Mouse (Mus musculus) right cerebral cortex, postnatal 14 days (tissue): ENCODE measurements at regions not wholly inside any gene's neighbourhood (a gene's known extent, or its start where the extent isn't known, plus 50 kb on each side); places are given as distances from the start of the nearest gene placed in this dataset.
A peak's percentile ranks its signal among the peaks of the same experiment; 100 is the strongest.

ENCODE experiments used
- DNase-seq: peaks from one replicate; pipeline ENCODE4 v3.0.0; 2022

DNA sequence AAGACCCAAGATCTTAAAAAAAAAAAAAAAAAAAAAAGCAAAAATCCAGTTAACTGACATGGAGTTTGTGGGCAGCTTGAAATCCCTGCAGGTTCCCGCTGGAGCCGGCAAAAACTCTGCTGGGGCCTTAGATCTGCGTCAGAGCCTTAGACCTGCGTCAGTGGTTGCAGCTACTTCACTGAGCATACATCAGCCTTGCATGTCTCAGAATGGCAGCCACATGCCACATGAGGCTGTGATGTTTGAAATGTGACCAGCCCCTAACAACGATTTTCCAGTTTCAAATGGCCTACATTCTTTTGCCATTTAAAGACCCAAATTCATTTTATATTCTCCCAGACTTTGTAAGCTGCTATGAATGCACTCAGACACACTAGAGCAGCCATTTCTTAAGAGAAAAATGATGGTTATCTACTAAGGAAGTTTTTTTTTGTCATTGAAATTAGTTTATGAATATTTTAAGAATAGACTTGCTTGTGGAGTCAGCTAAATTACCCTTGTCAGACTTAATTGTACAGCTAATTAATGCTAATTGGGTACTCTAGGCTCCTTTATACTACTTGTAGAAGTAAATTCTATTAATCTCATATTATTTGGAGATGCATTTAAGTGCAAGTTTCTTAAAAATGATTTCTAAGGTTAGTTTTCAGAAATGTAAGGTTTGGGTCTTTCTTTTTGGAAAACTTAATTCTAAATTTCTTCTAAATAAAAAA lies 70.8 kb downstream of the Toporsl start:
- DNase-seq, result no peak

DNA sequence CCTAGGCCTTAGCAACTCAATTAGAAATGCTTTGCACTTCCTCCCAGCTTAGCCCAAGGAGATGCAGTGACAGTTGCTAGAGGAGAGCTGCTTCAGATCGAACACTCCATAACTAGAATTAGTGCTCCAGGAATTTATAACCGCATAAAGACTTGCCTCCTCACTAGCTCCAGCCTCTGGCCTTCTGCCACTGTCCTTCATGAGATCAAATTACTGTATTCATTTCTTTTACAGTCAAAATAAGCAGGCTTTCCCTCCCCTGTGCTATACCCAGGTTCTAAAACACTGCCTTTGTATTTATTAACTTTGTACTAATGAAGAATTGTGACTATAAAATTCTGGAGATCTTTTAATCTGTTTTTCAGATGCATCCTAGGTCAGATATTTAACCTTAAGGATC lies 104.8 kb upstream of the Olfr275 start:
- no peak for DNase-seq

DNA sequence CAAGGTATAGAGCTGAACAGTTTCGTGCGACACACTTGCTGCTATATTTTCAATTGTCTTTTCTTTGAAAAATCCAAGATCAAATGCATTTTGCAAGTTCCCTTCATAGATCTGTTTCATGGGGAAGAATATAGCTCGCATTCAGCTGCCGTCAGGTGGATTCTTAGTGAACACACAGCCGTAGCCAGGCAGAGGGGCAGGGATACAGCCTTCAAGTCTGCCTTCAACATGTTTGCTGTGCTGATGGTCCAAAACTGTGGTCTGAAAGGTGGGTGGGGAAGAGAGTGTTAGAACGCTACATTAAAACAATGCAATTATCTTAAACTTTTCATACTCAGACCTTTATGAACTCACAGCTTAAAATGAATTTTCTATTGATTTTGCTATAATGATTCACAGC lies 88.2 kb upstream of the Olfr275 start:
- DNase-seq, result no peak

DNA sequence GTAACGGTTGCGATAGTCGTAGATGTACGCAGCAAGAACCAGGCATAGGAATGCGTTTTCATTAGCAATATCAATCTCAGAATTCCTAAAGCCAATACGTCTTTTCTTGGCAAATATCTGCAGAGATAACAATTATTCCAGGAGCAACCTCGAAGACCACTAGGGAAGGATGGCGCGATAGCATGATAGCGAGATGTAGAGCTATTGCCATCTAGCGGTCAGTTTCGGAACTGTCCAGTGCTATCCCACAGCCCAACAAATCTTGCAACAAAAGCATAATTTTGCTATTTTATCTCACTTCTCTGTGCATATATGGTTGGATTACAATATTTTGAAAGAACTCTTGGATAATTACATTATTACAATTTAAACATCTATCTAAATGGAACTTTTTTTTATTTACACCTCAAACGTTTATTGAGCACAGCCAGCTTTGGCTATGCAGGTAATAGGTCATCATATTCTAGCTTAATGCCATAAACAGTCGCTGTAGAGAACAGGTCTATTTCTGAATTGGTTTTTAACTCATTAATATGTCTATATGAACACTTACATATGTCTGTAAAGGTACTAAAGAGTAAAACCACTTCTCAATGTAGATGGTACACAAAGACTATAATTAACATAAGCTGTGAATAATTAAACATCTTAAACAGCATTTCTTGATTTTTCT lies 87.6 kb upstream of the Olfr275 start:
- peak; percentile 77 for DNase-seq

DNA sequence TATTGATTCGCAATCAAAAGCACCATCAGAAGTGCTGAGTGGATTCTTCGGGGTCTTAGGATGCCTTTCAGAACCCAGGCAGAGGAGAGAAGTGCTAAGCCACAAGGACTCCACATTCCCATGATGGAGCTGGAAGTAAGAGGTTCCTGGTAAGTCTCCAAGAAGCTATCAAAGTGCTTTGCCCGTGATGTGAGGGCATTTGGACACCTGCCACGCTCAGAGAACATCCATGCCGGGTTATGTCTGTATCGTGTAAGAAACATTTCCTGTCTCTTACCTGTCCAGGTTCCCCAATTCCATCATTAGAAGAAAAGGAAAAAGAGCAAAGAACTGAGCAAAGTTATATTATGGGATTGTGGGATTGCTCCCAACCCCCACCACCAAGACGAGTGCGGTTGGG lies 81.3 kb upstream of the Olfr275 start:
- DNase-seq, result no peak

DNA sequence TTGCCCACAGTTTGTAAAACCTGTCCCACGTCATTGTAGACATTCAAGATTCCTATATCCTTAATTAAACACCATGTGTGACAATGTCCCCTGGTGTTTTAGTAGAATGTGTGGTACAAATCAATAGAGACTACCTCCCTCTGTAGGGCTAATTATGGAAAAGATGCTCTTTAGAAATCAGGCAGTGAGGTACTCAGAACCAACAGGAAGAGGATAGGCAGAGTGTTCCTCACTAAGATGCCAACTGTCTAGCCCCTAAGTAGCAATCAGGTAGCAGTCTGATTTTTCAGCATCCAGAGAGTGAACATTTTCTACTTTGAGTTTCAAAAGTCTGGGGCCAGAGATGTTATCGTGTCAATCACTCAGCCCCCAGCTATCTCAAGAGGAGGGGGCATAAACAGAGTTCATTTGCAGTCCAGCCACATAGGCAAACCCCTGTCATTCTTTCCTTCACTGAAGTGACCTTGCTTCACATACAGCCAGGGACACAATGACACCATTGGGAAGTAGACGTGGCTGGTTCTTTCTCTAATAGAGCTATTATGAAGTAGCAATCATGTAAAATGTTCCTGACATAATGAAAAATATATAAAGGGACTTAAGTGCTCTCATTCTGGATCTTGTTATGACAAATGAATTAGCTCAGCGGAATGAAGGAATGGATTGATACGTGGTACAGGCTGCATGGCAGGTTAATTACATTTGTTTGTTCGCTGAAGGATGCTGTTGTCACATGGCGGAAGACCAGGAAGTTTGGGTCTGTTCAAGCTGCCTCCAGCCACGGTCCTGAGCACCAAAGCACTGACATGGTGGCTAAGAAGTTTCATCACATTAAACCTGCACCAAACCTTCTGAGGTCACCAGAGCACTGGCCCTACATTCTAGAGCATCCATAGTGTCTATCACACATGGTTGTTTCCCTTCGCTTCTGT lies 74.6 kb upstream of the Olfr275 start:
- no peak for DNase-seq

DNA sequence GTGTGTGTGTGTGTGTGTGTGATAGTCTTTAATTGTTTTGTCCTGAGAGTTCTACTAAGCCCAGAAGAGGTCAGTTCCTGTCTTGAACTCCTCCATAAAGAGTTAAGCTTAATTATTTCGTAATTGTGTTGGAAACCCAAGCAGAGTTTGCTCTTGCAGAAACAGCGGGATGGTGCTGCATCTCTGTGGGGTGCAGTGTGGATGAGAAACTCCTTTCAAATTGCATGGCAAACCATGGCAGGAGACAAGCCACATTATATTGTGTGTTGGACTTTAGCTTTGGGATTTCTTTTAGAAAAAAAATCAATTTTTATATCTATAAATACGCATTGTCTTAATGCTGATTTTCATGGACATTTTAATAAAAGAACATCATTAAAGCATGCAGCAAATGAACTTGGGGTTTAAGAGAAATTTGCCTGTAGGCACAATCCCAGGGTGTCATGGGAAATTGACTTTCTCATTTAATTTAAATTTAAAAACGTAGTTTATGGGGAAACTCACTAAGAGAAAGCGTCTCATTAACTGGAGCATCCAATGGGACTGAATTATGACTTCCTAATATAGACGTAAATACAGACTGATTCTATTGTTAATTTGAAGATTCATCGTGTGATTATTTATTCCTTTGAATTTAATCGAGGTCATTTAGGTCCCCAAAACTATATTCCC lies 61.4 kb upstream of the Olfr275 start:
- DNase-seq, result no peak
